Mouse (Mus musculus) right cerebral cortex, postnatal 14 days (tissue): Measurements from ENCODE around the gene Arhgap21.

Experiments
- DNase-seq: peaks from one replicate; pipeline ENCODE4 v3.0.0; 2022

Arhgap21 gene

DNA sequence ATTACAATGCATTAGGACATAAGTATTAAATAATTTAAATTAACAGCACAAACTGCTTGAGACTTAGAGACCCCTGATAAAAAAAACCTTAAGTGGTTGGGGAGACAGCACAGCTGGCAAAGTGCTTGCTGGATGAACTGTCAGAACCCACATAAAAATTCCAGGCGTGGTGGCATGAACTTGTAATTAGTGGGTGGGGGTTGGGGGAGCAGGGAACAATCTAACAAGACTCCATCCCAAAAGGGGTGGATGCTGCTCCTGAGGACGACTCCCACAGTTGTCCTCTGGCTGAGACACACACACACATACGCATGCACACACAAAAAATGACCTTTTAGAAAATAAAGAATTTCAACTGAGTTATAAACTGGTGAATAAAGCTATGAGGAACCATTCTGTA, 79.9 kb downstream of the Arhgap21 start:
- no peak for DNase-seq

- DNase-seq: no peak
Measured at GRCm38 (mm10) chr2:20883288-20883687, 85.4 kb downstream of the Arhgap21 start.

- DNase-seq: no peak
Measured at GRCm38 (mm10) chr2:20879877-20880605, 88.6 kb downstream of the Arhgap21 start.

GRCm38 (mm10) chr2:20874621-20875020, 94.1 kb downstream of the Arhgap21 start:
- no peak for DNase-seq

- no peak for DNase-seq
Measured at GRCm38 (mm10) chr2:20869212-20869965, 99.3 kb downstream of the Arhgap21 start.

- no peak for DNase-seq
Measured at GRCm38 (mm10) chr2:20868052-20868451, 100.6 kb downstream of the Arhgap21 start.

DNA sequence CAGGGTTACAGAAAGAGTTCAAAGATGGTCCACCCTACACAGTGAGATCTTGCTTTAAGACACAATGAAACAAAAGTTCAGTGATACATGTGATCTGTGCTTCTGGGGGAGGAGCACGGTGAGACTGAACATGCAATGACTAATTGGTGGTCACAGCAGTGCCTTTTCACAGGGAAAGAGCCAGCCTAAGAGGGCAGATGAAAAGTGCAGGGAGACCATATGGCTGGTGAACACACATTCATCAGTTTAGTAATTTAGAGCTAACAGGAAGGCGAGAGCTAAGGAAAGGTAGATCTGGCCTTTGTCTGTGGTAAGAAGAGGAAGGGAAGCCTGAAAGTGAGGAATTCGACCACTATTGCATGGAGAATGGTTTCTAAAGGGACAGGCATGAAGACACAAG, 102.9 kb downstream of the Arhgap21 start:
- no peak for DNase-seq

DNA sequence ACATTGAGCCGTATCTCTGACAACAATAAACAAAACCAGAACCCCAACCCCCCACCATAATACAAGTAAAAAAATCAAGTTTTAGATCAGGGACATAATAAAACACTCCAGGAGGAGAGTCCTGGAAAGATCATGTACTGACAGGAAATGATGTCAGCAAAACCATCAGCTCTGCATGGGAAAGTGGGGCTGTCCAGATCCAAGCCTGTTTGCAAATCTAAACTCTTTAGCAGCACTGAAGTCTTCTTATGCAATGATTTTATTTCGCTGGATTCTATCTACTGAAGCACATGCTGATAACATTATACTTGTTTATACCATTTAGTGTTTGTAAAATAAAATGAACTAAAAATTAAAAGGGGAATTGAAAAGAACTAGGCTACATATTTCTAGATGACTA, 104.1 kb downstream of the Arhgap21 start:
- DNase-seq: no peak

- DNase-seq: no peak
Measured at GRCm38 (mm10) chr2:20860756-20861155, 107.9 kb downstream of the Arhgap21 start.

- DNase-seq: no peak
Measured at GRCm38 (mm10) chr2:20849346-20849745, 119.3 kb downstream of the Arhgap21 start.

DNA sequence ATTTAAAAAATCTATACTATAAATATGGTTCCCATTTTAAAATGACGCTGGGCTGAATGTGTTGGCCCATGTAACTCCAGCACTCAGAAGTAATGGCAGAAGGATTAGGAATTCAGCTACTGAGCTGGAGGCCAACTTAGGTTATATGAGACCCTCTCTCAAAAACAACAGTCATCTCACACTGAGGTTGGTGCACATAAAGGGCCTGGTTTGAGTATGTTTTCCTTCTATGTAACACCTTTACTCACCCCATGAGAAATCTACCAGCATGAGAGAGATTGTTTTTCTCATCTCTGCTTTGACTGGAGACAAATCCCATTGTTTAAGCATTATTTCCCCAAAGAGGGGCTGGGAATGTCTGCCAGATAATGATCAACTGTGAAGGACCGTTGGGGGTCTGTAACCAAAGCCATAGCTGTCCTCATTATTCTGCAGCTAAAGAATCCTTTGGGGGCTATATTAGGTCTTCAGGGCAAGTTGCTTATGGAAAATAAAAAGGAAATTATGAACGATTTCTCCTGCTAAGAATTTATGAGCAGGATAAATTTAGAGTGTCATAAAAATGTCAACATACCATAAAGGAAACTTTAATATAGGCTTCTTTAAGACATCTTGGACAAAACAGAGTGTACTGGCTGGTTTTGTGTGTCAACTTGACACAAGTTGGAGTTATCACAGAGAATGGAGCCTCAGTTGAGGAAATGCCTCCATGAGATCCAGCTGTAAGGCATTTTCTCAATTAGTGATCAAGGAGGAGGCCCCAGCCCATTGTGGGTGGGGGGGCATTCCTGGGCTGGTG, 136.9 kb downstream of the Arhgap21 start:
- DNase-seq: no peak

GRCm38 (mm10) chr2:20830882-20831281, 137.8 kb downstream of the Arhgap21 start:
- no peak for DNase-seq

- no peak for DNase-seq
Measured at GRCm38 (mm10) chr2:20826258-20826657, 142.4 kb downstream of the Arhgap21 start.

DNA sequence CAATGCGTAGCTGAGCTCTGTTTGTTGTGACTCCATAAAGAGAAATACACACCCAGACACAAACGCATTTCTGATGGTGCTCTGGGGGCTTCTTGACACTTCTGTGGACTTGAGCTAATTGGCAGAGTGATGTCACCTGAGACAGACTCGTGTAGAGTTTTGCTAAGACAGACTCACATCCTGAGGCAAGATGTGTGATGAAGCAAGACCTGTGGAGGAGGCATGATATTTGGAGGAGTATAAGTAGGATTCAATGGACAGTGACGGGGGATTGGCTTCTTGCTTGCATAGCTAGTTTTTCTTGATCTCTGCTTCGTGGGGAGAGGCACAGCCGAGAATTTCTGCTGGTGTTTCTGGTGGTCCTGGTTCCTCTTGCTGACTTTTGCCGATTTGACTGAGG, 150.5 kb downstream of the Arhgap21 start:
- no peak for DNase-seq

DNA sequence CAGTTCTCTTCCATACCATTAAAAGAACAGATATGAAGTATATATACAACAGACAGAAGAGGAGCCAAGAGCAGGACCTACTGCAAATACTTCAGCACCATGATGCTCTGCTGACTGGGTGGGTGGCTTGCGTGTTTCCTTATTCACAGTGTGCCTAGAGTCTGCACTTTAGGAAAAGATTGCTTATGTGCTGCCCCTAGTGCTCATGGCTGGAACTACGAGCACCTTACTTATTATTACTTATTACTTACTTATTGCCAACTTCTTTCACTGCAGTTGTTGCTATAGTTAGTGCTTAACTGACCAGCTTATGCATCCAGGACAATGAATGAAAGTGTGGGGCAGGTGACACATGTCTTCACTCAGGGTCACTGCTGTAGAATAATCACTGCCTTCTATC, 154.7 kb downstream of the Arhgap21 start:
- DNase-seq: no peak

- DNase-seq: peak; percentile 32
Measured at GRCm38 (mm10) chr2:20811506-20811905, 157.2 kb downstream of the Arhgap21 start.

GRCm38 (mm10) chr2:20801236-20801890, 167.3 kb downstream of the Arhgap21 start:
- no peak for DNase-seq
